Mouse (Mus musculus) heart, postnatal 36 days (tissue): ENCODE results near the gene Car11. TPM values are rescaled to one million over a fixed set of nuclear protein-coding genes. Genes with fewer than 3 reads are reported as not detected.
A peak's percentile ranks its signal among the peaks of the same experiment; 100 is the strongest.
"Not testable (repeated sequence)": the region's sequence is repeated elsewhere in the genome, so short reads cannot be mapped to it uniquely, and the experiment has no call there.

ENCODE experiments used
- DNase-seq, 2 experiments: peaks; one replicate each; pipeline ENCODE4 v3.0.0; 2021 to 2022
- intact Hi-C: fragments of 180-260 bp; cut with DNase I; formaldehyde crosslinking; loops from one replicate; pipeline ENCODE4 v1.15.1; 2025
- total RNA-seq, 2 experiments: library from RNA; stranded (reverse); gene quantifications; 2 replicates each; pipeline ENCODE4 v1.2.3; 2021

Car11 gene
- 1 to 10 TPM; 6.2 to 6.7 TPM for total RNA-seq

DNA sequence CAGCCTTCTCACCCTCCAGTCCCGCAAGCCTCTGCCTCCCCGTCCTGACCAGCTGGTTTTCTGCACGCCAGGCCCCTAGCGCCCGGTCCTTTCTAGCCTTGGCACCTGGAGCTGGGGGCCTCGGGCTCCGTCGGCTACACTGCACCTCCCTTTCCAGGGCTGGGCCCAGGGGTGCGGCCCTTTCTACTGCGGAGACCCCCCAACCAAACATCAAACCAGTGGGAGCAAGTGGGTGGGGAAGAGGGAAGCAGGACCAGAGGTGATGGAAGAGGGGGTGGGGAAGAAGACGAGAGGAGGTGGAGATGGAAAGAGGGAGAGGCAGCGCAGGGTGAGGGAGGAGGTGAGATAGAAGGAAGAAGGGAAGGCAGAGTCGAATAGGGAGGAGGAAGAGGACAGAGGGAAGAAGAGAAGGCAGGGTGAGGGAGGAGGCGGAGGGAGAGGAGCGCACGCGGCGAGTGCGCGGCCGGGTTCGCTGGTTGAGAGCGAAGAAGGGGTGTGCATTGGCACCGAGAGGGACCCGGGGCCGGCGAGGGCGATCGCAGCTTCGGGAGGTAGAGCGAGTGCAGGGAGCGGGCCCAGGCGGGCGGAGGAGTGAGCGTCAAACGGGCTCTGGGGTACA, at the start of gene Car11:
Gene Car11, plus strand, starts transcription at position 321 of the 619 bp plus-strand sequence.
- intact Hi-C loops = no loop called here
- no peak for DNase-seq

DNA sequence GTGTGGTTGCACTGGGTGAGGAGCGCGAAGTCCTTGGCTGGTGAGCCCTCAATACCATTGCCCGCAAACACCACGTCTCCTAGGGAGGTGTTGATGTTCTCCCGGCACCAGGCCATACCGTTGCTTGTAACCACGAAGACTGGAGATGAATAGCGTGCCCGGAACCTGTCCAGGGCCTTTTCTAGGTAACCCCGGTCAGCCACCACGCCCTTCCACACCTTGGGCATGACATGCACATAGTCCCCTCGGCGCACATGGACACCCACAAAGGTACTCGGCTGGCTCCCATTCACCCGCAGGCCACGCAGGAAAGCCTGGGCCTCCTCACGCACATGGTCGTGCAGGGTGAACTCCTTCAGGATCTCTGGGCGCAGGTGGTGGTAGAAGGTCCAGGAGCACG, 49.2 kb upstream of the Car11 start:
- DNase-seq, intact Hi-C loops: not testable (repeated sequence)

DNA sequence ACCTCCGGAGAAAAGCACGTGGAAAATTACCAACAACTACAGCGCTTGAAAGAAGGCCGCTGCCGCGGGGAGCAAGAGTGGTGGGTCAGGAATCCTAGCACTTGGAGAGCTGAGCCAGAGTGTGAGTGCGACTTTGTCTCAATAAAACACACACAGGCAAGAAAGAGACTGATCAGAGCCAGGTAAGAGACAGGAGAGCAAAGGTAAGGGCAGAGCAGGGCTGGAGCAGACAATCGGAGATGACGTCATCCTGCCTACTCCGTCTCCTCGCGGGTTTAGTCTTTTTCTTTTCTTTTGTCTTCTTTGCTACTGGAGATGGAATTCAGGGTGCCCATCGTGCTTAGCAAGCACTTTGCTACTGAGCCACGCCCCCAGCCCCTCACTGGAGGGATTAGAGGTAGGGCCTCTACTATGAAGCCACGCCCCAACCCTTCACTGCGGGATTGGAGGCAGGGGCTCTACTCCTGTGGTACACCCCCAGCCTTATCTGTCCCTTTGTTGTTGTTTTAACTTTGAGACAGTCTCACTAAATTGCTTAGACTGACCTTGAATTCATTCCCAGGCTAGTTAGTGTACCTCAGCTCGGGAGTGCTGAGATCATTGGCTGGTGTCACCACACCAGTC, 45.1 kb upstream of the Car11 start:
- DNase-seq = no peak
- intact Hi-C loops = loop anchor here (2.0 kb wide), 1 partner anchor 20 kb away; no protein-coding TSS in a partner anchor

DNA sequence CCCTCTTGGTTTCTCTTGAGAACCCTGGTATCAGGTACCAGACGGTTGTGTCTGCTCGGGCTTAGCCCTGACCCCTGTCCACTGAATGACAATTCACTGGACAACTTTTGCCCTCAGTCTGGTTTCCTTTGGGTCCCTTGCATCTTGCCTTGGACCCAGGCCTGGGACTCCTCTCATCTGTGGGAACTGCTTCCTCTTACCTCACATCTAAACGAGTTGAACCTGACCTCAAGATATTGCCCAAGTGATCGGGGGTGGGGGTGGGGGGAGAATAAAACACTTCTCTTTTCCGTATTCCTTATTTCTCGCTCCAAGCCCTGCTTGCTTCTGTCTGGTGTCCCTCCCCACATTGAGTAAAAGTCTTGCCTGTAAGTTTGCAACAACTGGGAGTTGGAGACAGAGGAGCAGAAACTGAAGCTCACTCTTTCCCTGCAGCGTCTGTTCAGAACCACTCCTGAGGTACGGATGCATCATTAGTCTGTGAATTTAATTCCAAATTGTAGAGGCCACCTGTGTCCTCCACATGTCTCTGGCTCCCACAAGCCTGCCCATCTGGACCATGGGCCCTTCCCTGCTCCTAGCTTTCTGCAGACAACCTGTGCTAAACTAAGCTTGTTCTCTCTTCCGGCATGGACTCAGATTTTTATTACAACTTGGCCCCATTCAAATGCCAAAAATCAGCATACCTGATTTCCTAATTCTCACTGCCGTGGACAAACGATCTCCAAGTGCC, 38.7 kb upstream of the Car11 start:
- no peak for DNase-seq
- intact Hi-C loops = no loop called here

DNA sequence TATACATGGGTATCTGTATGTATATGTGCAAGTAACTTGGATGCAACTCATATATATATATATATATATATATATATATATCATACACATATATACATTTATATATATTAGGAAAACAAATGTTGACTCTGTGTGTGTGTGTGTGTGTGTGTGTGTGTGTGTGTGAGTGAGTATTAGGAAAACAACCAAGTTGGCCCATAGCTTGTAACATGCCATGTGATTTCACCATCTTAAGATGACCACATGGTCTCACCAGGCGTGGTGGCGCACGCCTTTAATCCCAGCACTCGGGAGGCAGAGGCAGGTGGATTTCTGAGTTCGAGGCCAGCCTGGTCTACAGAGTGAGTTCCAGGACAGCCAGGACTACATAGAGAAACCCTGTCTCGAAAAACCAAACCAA, 37.9 kb upstream of the Car11 start:
- DNase-seq, intact Hi-C loops: not testable (repeated sequence)

DNA sequence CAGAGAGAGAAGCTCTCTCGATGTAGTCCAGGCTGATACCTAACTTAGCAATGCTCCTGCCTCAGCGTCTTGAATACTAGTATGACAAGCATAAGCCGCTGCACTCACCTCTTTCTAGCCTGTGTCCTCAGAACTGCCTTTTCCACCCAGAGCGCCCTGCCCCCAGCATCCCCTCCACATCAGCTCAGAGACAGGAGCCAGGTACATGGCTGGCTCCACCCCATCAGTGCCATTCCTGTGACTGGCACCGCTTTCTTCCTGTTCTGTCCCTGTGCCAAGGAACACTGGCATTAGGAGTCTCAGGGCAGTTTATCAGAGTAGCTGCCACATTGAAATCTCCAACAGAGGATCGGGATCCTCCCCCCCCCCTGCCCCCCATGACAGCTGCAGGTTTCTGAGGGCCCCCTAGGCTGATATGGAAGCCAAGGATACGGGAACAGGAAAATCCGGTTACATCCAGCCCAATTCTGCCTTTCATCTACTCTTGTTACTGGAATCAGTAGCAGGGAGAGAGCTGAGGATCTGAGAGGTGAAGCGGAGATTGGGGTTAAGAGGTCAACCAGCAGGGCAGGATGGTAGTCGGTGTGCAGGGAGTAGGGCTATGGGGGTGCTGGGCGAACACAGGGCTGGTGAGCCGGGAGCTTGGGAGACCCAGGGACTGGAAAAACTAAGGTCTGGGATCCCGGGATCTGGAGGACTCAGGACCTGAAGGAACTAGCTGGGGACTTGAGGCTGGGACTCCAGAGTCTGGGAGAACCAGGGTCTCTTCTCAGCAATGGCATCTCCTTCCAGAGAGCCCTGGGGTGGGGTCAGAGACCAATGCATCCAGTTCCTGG, 34.1 kb upstream of the Car11 start:
- intact Hi-C loops = no loop called here
- DNase-seq = no peak

DNA sequence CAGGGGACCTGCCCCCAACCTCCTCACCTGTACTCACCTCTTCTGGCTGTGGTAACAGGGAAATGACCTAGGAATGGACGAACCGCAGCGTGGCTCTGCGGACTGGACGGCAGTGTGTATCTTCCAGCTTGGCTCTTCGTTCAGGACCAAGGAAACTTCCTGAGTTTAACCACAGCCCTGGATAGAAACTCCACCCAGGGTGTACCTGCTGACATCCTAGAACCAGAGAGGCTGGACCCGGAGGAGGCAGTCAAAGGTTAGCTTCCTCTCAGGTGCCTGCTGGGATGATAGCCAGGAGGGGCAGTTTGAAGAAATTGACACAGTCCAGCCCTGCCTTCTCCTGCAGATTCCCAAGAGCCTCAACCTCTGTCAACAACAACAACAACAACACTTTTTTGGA, 33.5 kb upstream of the Car11 start, which contains the start of gene Fut2:
Gene Fut2, minus strand, starts transcription at position 234 of the 400 bp plus-strand sequence.
- intact Hi-C loops = no loop called here
- DNase-seq = no peak

DNA sequence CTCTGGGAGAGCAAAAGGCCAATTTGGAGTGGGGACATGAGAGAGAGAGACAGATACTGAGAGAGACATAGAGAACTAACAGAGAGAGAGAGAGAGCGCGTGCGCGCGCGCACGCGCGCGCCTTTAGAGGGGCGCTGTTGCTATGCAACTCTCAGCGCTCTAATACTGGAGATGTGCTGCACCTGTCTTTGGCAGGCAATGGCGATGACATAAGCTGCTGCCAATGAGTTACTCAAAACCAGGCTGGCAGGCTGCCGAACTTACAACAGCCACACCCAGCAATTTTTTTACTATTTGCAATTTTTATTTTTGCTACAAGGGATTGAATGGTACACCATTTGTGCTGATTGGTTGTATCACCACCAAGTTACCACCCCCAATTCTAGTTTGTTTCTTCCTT, 31.9 kb upstream of the Car11 start:
- no peak for DNase-seq
- intact Hi-C loops = no loop called here

DNA sequence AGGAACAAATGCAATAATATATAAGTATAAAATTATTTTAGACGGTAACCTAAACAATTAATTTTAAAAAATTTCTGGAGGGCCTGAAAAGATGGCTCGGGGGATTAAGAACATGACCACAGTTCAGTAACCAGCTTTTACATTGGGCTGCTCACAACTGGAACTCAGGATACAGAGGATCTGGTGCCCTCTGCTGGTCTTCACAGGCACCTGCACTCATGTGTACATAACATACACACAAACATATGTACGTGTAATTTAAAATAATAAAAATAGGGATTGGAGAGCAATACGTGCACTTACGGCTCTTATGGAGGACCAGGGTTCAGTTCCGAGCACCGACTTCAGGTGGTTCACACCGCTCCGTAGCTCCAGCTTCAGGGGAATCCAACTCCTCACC, 30.7 kb upstream of the Car11 start:
- no peak for DNase-seq
- intact Hi-C loops = no loop called here

DNA sequence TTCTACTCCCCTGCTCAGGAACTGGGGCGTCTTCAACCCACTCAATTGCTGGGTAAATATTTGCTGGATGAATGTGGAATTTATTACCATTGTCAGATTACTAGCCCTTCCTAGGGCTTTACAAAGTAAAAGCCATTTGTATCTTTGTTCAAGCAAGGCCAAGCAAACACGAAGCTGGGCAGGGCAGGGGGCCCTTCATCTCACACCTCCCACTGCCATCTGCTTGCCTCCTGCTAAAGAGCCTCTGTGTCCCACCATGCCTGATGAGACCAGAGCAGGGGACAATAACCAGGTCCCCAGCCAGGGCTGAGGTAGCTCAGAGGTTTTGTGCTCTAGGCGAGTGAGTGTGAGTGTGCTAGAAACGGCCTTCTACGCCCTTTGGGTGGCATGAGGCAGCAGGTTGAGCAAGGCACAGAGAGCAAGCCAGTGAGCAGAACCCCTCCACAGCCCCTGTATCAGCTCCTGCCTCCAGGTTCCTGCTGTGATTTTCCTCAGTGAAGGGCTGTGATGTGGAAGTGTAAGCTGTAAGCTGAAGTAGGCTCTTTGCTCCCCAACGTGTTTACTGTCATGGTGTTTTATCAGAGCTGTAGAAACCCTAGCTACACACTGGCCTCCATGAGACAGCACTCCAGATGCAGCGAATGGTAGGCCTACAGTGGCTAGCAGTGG, 21.9 kb upstream of the Car11 start:
- no peak for DNase-seq
- intact Hi-C loops = no loop called here

DNA sequence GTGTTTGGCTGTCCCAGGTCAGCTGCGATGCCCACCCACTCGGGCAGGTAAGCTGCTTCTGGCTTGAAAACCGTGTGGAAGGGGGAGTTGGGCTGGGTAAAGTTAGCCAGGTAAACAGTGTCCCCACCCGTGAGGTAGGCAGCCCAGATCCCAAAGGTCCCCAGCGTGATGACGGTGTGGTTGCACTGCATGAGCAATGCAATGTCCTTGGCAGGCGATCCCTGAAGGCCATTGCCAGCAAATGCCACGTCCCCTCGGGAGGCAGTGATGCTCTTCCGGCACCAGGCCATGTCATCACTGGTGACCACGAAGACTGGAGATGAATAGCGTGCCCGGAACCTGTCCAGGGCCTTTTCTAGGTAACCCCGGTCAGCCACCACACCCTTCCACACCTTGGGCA, 21.1 kb upstream of the Car11 start:
- intact Hi-C loops = no loop called here
- DNase-seq = no peak

DNA sequence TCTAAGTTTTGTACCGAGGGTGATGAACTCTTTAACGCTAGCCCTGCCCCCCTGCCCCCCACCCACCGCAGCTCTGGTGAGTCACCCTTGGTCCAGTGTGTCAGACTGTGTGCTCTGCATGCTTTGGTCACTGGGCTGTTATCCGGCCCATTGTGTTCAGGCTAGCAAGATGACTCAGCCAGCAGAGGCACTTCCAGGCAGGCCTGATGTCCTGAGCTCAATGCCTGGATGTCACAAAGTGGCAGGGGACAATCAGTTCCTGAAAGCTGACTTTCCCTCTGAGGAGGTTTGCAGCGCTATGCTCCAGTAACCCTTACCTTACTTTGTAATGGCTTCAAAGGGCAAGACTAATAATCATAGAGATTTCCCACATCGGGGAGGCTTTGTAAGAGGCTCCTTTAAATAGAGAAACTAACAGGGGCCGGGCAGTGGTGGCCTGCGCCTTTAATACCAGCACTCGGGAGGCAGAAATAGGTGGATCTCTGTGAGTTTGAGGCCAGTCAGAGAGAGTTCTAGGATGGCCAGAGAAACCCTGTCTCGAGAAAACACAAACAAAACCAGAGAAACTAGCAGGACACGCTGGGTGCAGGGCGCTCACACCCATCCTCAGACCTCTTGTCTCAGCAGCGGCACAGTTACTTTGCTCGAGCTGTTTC, 19.5 kb upstream of the Car11 start:
- intact Hi-C loops = loop anchor here (5.0 kb wide), 1 partner anchor 123 kb away; no protein-coding TSS in a partner anchor
- DNase-seq = peak; percentile 53 to 57

DNA sequence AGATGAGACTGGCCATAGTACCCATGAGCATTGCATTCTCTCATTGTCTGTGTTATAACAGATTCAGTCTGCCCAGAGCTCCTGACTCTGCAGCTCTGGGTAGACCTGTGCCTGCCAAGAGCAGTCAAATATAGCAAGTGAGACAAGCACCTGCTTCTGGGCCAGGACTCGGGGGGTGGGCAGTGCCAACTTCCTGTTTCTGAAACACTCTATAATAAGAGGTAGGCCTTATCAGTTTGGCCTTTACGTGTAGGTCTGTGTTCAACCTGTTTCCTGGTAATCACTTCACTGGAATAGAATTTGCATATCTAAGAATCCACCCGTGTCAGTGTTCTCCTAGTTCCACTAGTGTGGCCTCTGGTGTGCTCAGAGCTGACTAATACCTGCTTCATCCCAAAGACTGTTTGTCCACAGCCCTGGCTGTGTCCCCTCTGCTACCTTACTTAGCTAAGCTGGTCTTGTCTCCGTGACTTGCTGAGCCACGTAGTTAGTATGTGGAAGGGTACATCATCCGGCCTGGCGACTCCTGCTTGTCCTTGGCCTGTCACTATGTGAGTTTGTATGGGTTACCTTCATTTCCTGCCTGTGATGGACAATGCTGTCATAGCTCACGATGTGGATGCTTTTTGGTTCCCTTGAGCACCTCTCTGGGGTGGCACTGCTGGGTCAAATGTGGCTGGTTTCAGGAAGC, 18.5 kb upstream of the Car11 start:
- intact Hi-C loops = loop anchor here (5.0 kb wide), 1 partner anchor 124 kb away; no protein-coding TSS in a partner anchor
- peak; percentile 34 to 53 for DNase-seq

DNA sequence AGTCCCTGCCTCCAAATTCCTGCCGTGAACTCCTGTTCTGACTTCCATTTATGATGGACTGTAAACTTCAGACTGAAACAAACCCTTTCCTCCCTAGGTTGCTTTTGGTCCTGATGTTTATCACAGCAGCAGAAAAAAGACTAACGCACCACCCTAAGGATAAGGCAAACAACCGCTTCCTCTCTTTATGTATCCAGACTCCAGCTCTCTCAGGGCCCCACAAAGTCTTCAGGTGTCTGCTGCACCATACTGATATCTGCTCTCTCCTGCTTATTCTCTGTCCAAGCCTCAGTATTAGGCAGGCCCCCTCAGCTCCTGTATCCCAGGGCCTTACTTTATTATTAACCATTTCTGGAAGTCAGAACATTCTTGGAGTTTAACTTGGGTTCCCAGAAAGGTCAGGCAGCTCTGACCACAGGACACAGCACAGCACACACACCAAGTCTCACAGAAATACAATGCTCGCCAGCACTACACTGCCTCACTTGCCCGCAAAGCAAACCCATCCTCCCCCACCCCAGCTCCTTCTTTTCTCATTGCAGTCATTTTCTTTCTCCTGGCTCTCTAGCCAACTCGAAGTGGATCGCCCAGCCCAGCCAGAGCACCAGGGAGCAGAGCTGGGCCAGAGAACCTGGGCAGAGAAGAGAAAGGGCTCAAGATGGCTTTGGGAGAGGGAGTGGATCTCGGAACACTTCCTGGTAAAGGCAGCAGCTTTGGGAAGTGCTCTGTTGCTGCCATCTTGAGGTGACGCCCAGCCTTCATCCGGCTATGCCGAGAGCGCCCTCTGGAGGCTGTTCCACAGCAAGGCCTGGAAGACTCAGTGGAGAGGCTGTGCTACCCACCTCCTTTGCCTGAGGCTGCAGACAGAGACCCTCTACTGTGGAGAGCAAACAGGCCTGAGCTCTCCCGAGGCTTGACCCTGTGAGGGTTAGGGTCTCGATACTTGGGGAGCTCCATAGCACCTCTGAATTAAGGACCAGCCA, 17.2 kb upstream of the Car11 start:
- DNase-seq = peak; percentile 85 to 89
- intact Hi-C loops = loop anchor here (1.0 to 5.0 kb wide), 4 partner anchors 40 to 125 kb away; no protein-coding TSS in a partner anchor

DNA sequence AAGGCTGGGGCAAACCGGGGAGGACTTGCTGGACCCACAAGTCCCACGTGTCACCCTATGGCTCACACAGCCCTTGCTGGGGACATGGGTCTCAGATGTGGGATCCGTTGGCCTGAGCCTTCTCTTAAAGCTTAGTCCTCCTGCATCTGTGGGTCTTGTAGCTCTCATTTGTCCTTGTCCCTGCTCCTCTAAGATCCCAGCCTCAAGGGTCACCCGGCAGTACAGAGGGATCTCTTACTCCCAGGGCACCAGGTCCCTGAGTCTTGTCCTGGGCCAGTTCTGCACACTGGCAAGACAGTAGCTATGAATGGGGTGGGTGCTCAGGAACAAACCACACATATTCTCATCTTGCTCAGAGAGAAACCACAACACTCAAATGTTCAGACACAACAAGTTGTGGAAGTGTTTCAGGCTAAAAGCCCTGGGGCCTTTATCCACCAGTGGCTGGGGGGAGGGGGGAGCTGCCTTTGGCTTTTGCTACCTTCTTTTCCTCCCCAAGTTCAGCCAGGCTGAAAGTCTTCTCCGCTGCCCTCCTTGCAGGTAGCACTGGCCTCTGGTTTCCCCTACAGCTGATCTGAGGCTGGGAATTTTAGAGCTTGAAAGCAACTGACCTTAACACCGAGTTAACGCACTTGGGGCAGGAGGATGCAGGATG, 16.1 kb upstream of the Car11 start, which contains the start of gene Ntn5:
Gene Ntn5, plus strand, starts transcription at position 627 of the 655 bp plus-strand sequence.
- intact Hi-C loops = loop anchor here (2.0 to 5.0 kb wide), 3 partner anchors 41 to 126 kb away; no protein-coding TSS in a partner anchor
- DNase-seq = no peak

DNA sequence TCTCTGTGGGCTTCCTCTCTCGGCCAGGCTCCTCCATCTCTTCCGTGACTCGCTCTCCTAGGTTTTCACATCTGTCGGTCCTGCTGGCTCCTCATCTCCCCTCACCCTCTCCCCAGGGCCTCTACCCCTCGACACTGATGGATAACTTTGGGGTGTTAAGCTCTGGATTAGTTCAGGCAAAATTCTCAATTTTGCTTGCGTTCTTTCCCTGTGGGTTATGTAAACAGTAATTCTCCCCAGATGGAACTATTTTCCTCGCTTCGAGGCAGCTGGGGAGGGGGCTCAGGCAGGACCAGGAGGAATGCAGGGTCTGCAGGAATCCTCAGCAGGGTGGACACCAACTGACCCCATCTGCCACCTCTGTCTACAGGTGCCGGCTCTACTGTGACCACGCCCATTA, 13.8 kb upstream of the Car11 start:
- intact Hi-C loops = no loop called here
- no peak for DNase-seq

DNA sequence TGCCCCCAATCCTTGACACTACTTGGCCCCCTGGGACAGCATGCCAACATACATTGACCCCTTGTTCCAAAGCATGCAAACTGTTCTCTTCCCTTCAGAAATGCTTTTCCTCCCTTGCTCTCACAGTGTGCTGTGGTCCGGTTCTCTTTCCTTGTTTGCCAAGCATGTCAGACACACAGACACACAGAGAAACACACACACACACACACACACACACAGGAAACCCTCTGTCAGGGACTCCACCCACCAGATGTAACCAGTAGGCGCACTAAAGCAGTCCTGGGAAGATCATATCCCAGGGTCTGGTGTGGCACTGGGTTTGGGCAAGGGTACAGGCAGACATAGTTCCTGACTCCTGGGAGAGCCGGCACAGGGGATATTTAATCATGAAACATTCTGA, 12.8 kb upstream of the Car11 start:
- intact Hi-C loops = no loop called here
- DNase-seq = no peak
